Mouse (Mus musculus) heart, embryonic 13.5 days (tissue): ENCODE measurements around the gene Nt5c. TPM values are rescaled to one million over a fixed set of nuclear protein-coding genes. Genes with fewer than 3 reads are reported as not detected.
A peak's percentile ranks its signal among the peaks of the same experiment; 100 is the strongest.
"Not testable (repeated sequence)": the region's sequence is repeated elsewhere in the genome, so short reads cannot be mapped to it uniquely, and the experiment has no call there.

Experiments used
- ATAC-seq: fragments of 200-750 bp; cut with Nextera tagmentation; 2 replicates; pipeline ENCODE4 v1.8.0; 2017; ENCODE audit warnings: moderate TSS enrichment; ENCODE audit not compliant: insufficient number of reproducible peaks, low FRiP score, low TSS enrichment; ENCODE audit errors: extremely low read depth
- H3K27ac ChIP-seq: fragments of 300-500 bp; sonication (generic); replicated peaks from 2 replicates; pipeline ENCODE4 v1.5.1; 2015; ENCODE audit warnings: moderate library complexity, mild to moderate bottlenecking, inconsistent platforms
- H3K27me3 ChIP-seq: fragments of 300-500 bp; sonication (generic); replicated peaks from 2 replicates; pipeline ENCODE4 v1.6.1; 2015; ENCODE audit warnings: mild to moderate bottlenecking, inconsistent platforms
- H3K36me3 ChIP-seq: fragments of 300-500 bp; sonication (generic); 2 replicates; pipeline ENCODE4 v1.6.1; 2015; ENCODE audit warnings: mild to moderate bottlenecking, inconsistent platforms
- H3K4me1 ChIP-seq: fragments of 300-500 bp; sonication (generic); 2 replicates; pipeline ENCODE4 v1.6.1; 2015; ENCODE audit warnings: inconsistent platforms
- H3K4me2 ChIP-seq: fragments of 300-500 bp; sonication (generic); 2 replicates; pipeline ENCODE4 v1.6.1; 2015; ENCODE audit warnings: inconsistent platforms, mild to moderate bottlenecking, moderate library complexity
- H3K4me3 ChIP-seq: fragments of 300-500 bp; sonication (generic); 2 replicates; pipeline ENCODE4 v1.5.1; 2015; ENCODE audit warnings: moderate library complexity, mild to moderate bottlenecking, inconsistent platforms
- H3K9ac ChIP-seq: fragments of 300-500 bp; sonication (generic); 2 replicates; pipeline ENCODE4 v1.6.1; 2015; ENCODE audit warnings: inconsistent platforms, mild to moderate bottlenecking, moderate library complexity
- H3K9me3 ChIP-seq: fragments of 300-500 bp; sonication (generic); 2 replicates; pipeline ENCODE4 v1.6.1; 2016; ENCODE audit warnings: inconsistent platforms
- WGBS: fragments of 180-500 bp; shearing (Covaris S2); methylation state at CpG from one replicate; pipeline ENCODE4 v1.1.7; 2015; ENCODE audit warnings: mixed read lengths; 5-methylcytosine and 5-hydroxymethylcytosine counted together
- polyA plus RNA-seq: library from polyadenylated mRNA; unstranded; fragments of >200 nt; fragmentation: Nextera tagmentation; extraction: Ambion mirVana; gene quantifications from 2 replicates; pipeline ENCODE4 v1.2.1, GENCODE M21; 2015

The Nt5c gene
- polyA plus RNA-seq, 1 experiment from 2014 or later: 57.0 TPM

DNA sequence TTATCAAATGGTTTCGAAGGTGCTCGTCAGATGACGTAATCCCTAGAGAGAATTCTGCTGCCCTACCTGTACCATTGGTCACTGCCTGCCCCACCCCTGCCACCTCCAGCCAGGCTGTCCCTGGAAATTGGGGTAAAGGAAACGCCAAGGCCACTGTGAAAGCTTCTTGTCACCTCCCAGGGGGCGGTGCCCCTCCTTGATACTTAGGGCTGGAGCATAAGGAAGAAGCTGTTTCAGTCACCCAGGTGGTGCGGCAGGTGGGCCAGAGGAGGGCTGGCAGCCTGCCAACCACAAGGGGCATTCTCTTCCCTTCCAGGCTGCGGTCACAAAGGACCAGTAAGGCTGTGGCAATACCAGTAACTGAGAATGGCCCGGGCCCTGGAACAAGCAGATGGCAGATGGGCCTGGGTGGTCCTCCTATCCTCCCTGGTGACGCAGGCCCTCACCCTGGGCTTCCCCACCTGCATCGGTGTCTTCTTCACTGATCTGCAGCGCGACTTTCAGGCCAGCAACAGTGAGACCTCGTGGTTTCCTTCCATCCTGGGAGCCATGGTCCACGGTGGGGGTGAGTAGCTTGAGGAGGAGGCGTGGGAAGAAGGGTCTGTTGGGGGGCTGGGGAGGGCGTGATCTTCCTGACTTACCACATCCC, 29.3 kb downstream of the Nt5c start, which contains the start of gene Slc16a5:
Slc16a5 (plus strand) TSS at position 232 of the 649 bp plus-strand sequence.
- Histone ChIP-seq H3K4me3 (no peak within 1 kb of the TSS), H3K27ac (no peak within 1 kb of the TSS)

DNA sequence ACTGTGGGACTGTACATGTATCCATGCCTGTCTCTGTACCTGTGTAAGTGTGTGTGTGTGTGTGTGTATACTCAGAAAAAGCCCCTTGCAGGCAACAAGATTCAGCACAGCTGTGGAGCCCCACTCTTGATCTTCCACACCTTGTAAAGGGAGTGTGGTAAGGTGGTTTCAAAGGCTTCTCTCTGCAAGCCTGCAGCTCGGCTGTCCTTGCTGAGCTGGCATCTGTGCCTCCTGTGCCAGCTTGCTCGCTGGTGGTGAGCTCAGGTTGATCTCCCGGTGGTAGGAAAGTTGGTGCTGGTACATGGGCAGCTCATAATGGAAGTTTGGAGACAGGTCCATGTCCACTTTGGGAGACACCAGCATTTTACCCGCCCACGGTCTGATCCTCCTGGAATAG, 29.8 kb downstream of the Nt5c start:
- no peak overlapping the region for H3K9ac ChIP-seq
- no peaks in the 10 kb centered on the region for H3K9me3 ChIP-seq
- no peak for ATAC-seq
- WGBS: 71% methylated on average over 5 of the region's 5 CpGs
- no peaks in the 10 kb centered on the region for H3K36me3 ChIP-seq
- no peak overlapping the region for H3K27ac ChIP-seq
- H3K4me3 ChIP-seq: no peak overlapping the region
- peaks cover 20% of the 10 kb centered on the region for H3K4me1 ChIP-seq
- no peak overlapping the region for H3K4me2 ChIP-seq
- peaks cover 6% of the 10 kb centered on the region for H3K27me3 ChIP-seq

More for the DNA sequence above, 29.3 kb downstream of the Nt5c start, which contains the start of gene Slc16a5:
- Histone ChIP-seq H3K4me2 (no peak within 1 kb of the TSS), H3K4me1 (peaks cover 20% of the 10 kb centered on the region), H3K9ac (no peak within 1 kb of the TSS), H3K27me3 (peaks cover 6% of the 10 kb centered on the region), H3K36me3 (no peaks in the 10 kb centered on the region), H3K9me3 (no peaks in the 10 kb centered on the region)
- WGBS: 74% methylated on average over 16 of the region's 16 CpGs
- ATAC-seq: no peak

DNA sequence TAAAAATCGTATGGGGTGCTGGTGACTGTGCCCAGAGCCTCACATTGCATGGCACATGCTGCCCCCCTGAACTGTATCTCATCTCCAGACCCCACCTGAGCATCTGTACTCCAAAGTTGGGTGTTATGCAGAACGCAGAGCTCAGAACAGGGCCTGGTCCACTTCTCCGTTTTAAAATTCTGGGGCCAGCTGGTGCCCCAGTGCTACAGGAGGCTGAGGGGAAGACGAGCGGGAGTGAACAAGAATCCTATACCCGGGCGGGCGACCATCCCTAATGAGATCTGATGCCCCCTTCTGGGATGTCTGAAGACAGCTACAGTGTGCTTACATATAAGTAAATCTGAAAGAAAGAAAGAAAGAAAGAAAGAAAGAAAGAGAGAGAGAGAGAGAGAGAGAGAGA, 30.7 kb downstream of the Nt5c start:
- no peak for ATAC-seq
- peaks cover 6% of the 10 kb centered on the region for H3K27me3 ChIP-seq
- no peaks in the 10 kb centered on the region for H3K9me3 ChIP-seq
- H3K36me3 ChIP-seq: no peaks in the 10 kb centered on the region
- H3K27ac ChIP-seq: no peak overlapping the region
- H3K4me2 ChIP-seq: no peak overlapping the region
- H3K4me3 ChIP-seq: no peak overlapping the region
- 30% methylated on average over 8 of the region's 8 CpGs for WGBS
- no peak overlapping the region for H3K9ac ChIP-seq
- H3K4me1 ChIP-seq: peaks cover 17% of the 10 kb centered on the region

DNA sequence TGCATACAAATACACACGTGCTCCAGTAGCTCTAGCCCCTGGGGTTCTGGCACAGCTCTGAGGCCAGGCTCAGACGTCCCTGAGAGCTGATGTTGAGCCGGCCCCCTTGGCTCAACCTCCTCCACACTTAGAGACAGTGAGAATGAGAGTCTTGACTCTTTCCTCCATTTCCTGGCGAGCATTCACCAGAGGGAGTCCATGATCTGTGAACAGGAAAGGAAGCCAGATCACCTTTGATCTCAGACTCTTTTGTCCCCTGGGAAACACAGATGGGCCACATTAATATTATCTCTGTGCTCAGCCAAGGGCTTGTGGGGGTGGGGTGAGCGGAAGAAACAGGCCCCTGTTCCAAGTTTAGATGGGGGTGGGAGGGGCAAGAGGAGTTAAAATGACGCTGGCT, 34.3 kb downstream of the Nt5c start:
- Histone ChIP-seq H3K9ac (no peak overlapping the region), H3K36me3 (no peaks in the 10 kb centered on the region), H3K9me3 (no peaks in the 10 kb centered on the region), H3K4me3 (no peak overlapping the region), H3K4me1 (peaks cover 11% of the 10 kb centered on the region), H3K4me2 (no peak overlapping the region), H3K27ac (0 out of 2 replicates have a peak overlapping the region, but pooled peaks have one; percentile 38), H3K27me3 (peaks cover 6% of the 10 kb centered on the region; the same call in 1 of the 2 replicates)
- no peak; the same call in 1 of the 2 replicates for ATAC-seq
- 29% methylated on average over 6 of the region's 6 CpGs for WGBS

DNA sequence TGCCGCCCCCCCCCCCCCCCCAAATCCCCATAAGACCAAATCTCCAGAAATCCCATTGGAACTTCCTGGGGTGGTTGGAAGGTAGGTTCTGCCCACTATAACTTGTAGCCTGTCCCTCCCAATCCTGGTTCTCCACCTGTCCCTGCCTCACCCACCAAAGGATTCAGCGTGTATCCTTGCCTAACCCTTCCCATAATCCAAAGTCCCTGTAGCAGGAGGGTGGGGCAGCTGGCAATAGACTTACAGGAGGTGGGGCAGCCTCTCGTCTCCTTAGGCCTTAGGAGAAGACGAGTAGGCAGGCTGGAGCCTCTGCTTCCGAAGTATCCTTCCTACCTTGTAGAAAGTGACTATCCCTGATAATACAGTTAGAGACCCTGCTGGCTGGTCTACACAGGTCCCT, 35.5 kb downstream of the Nt5c start:
- H3K9me3 ChIP-seq: no peaks in the 10 kb centered on the region
- H3K4me3 ChIP-seq: no peak overlapping the region
- no peak overlapping the region for H3K4me2 ChIP-seq
- peaks cover 11% of the 10 kb centered on the region for H3K4me1 ChIP-seq
- no peaks in the 10 kb centered on the region for H3K36me3 ChIP-seq
- ATAC-seq: no peak
- no peak overlapping the region for H3K9ac ChIP-seq
- WGBS: 91% methylated on average over 5 of the region's 5 CpGs
- no peaks in the 10 kb centered on the region for H3K27me3 ChIP-seq
- no peak overlapping the region for H3K27ac ChIP-seq

DNA sequence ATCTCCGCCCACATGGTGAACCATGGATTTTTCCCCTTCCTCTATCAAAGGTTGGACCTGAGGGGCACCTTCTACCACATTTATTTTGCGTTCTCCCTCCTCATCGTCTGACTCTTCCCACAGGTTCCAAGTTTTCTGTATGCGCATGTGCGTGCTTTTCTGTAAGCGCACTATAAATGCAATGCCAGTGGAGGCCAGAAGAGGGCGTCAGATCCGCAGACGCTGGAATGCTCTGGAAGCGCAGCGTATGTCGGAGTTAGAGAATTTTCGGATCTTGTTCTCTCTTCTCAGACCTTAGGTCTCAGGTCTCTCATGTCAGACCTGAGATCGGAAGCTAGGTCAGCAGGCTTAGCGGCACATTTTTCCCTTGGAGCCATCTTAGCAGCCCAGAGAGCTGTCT, 36.0 kb downstream of the Nt5c start:
- H3K36me3 ChIP-seq: no peaks in the 10 kb centered on the region
- WGBS: 84% methylated on average over 15 of the region's 15 CpGs
- H3K27me3 ChIP-seq: no peaks in the 10 kb centered on the region

DNA sequence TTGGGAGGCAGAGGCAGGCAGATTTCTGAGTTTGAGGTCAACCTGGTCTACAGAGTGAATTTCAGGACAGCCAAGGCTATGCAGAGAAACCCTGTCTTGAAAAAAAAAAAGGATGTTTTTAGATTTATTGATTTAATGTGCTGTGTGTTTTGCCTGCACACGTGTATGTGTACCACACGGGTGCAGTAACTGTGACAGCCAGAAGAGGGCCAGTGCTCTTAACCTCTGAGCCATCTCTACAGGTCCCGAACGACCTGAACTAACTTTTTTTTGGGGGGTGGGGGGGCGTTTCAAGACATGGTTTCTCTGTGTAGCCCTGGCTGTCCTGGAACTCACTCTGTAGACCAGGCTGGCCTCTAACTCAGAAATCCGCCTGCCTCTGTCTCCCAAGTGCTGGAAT, 36.8 kb downstream of the Nt5c start:
- H3K9ac ChIP-seq, ATAC-seq, H3K9me3 ChIP-seq, H3K4me3 ChIP-seq, H3K27ac ChIP-seq, H3K27me3 ChIP-seq, H3K4me2 ChIP-seq, H3K36me3 ChIP-seq: not testable (repeated sequence)
- H3K4me1 ChIP-seq: peaks cover 11% of the 10 kb centered on the region
- 86% methylated on average over 6 of the region's 6 CpGs for WGBS

More for the DNA sequence above, 36.0 kb downstream of the Nt5c start:
- no peak overlapping the region for H3K4me2 ChIP-seq
- peaks cover 11% of the 10 kb centered on the region for H3K4me1 ChIP-seq
- no peaks in the 10 kb centered on the region for H3K9me3 ChIP-seq
- no peak for ATAC-seq
- no peak overlapping the region for H3K27ac ChIP-seq
- H3K4me3 ChIP-seq: no peak overlapping the region
- H3K9ac ChIP-seq: no peak overlapping the region

DNA sequence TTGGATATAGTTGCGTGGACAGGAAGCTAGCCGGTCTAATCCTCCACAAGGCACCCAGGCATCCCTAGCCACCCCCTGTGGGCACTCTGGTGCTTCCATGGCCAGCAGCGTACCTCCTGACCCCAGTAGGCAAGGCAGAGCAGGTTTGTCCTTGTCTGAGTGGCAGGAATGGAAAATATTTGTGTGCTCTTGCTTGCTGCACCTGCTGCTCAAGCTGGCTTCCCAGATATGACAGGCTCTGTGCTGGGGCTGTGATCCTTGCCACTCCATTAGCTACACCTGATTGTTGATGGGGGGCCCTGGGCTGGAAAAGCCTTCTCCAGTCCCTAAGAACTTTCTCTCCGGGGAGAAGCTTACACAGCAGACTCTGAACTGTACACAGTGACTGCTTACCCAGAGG, 38.4 kb downstream of the Nt5c start:
- Histone ChIP-seq H3K9me3 (no peaks in the 10 kb centered on the region), H3K4me1 (peaks cover 19% of the 10 kb centered on the region), H3K36me3 (no peaks in the 10 kb centered on the region), H3K4me3 (no peak overlapping the region), H3K9ac (no peak overlapping the region), H3K27ac (no peak overlapping the region), H3K4me2 (no peak overlapping the region), H3K27me3 (no peaks in the 10 kb centered on the region)
- WGBS: 54% methylated on average over 4 of the region's 4 CpGs
- ATAC-seq: no peak

DNA sequence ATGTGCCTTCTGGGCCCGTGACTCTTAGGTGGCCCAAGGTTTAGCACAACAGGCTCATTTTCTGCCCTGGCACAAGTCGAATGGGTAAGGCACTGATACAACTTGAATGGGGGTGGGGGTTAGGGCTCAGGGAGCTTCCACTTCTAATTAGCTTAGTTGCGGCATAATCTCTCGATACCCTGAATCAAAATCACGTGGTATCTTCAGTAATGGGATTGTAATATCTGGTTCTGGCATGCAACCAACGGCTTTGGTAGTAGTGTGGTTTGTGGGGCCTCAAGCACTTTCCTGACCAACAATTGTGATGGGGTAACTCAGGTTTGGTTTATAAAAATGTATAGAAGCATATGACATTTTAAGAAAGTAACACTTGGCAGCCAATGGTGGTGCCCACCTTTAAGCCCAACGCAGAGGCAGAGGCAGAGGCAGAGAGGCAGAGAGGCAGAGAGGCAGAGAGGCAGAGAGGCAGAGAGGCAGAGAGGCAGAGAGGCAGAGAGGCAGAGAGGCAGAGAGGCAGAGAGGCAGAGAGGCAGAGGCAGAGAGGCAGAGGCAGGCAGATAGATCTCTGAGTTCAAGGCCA, 39.3 kb downstream of the Nt5c start:
- ATAC-seq: no peak
- WGBS: 80% methylated on average over 7 of the region's 7 CpGs
- Histone ChIP-seq H3K4me1 (peaks cover 18% of the 10 kb centered on the region), H3K27me3 (no peaks in the 10 kb centered on the region), H3K4me2 (no peak overlapping the region), H3K9me3 (no peaks in the 10 kb centered on the region), H3K27ac (no peak overlapping the region), H3K4me3 (no peak overlapping the region), H3K36me3 (no peaks in the 10 kb centered on the region), H3K9ac (no peak overlapping the region)

DNA sequence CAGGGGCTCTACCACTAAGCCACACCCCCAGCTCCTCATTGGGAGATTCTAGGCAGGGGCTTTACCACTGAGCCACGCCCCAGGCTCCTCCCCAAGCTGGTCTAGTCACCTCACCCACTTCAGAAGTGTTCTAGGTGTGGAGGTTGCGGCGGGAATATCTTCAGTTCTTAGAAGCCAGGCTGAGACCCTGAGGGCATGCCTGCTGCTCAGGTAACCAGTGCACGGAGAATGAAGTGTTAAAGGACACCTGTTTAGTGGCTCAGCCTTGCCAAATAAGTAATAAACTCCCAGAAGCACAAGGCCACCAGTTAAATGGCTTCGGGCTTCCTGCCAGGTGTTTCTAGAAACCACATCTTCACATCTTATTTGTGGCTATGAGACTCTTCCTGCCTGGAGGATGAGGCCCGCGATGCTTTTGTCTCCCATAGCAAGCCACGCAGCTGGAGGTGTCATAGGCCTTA, 39.9 kb downstream of the Nt5c start:
- no peak for ATAC-seq
- no peak overlapping the region for H3K27ac ChIP-seq
- no peak overlapping the region for H3K4me2 ChIP-seq
- H3K9me3 ChIP-seq: no peaks in the 10 kb centered on the region
- H3K9ac ChIP-seq: no peak overlapping the region
- no peaks in the 10 kb centered on the region for H3K27me3 ChIP-seq
- WGBS: 82% methylated on average over 8 of the region's 8 CpGs
- no peak overlapping the region for H3K4me3 ChIP-seq
- no peaks in the 10 kb centered on the region for H3K36me3 ChIP-seq
- H3K4me1 ChIP-seq: peaks cover 18% of the 10 kb centered on the region

DNA sequence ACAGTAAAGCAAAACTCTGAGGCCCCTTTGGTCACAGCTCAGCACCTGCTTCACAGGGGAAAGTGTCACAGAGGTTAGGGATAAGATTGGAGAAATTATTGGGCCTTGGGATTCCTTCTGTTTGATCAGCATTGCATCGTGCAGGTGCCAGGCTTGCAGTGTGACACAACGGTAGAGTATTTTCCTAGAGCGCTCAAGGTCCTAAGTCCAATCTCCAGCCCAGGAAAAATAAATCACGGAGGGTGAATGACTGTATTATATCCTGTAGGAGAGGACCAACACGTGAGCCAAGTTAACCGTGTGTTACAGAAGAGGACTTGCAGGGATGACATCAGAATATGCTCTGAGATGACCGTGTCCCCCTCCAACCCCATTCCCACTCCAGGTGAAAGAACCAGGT, 41.5 kb downstream of the Nt5c start:
- Histone ChIP-seq H3K9ac (no peak overlapping the region), H3K27ac (no peak overlapping the region), H3K27me3 (peaks cover 3% of the 10 kb centered on the region; the same call in 1 of the 2 replicates), H3K9me3 (no peaks in the 10 kb centered on the region), H3K36me3 (no peaks in the 10 kb centered on the region), H3K4me3 (no peak overlapping the region), H3K4me2 (no peak overlapping the region), H3K4me1 (peaks cover 24% of the 10 kb centered on the region)
- ATAC-seq: no peak
- 86% methylated on average over 7 of the region's 7 CpGs for WGBS

DNA sequence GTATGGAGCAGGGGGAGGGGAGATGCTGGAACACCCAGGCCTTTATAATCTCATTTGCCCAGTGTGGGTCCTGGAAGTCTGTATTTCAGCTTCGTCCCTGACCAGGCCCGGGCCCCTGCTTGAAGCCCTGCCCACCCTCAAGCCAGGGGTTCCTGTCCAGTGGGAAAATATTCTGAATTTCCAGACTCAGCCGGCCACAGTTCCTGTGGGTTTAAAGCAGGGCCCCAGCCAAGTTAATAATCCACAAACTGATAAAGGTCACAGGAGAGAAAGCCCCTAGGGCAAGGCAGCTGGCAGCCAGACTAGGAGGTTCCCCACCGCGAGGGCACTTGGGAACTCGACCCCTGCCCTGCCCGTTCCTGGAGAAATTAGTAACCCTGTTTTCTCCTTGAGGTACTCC, 42.7 kb downstream of the Nt5c start:
- Histone ChIP-seq H3K9ac (no peak overlapping the region), H3K36me3 (no peaks in the 10 kb centered on the region), H3K27ac (no peak overlapping the region), H3K27me3 (peaks cover 4% of the 10 kb centered on the region; the same call in 1 of the 2 replicates), H3K4me3 (no peak overlapping the region), H3K9me3 (no peaks in the 10 kb centered on the region), H3K4me2 (no peak overlapping the region), H3K4me1 (peaks cover 24% of the 10 kb centered on the region)
- no peak for ATAC-seq
- 55% methylated on average over 7 of the region's 7 CpGs for WGBS
